Mouse (Mus musculus) c-Kit-positive CD71-positive TER-119-negative erythroid progenitor cells, embryonic 14.5 days (primary cell): ENCODE results near the gene Tspan5.

ENCODE experiments used
- DNase-seq: peaks from one replicate; pipeline ENCODE4 v3.0.0-alpha.2; 2013; ENCODE audit warnings: low read depth

The Tspan5 gene

DNA sequence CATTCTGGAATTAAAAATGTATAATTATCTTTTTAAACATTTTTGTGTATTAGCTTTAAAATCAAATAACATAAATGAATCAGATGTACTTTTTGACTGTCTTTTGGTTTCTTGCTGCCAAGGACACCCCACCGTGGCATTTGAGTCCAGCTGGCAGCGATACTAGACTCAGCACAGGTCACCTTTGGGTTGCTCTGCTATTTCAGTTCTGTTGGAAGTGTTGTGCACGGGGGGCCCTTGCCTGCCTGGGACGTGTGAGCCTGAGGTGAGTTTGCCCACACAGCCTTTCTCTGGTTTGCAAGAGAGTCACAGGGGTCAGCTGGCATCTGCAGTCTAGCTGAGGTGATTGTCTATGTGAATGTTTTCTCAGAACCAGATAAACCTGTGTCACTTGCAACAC is 65.8 kb downstream of the Tspan5 start:
- DNase-seq, result no peak

- DNase-seq, result no peak
Observed at GRCm38 (mm10) chr3:138809509-138809908, 67.5 kb downstream of the Tspan5 start.

DNA sequence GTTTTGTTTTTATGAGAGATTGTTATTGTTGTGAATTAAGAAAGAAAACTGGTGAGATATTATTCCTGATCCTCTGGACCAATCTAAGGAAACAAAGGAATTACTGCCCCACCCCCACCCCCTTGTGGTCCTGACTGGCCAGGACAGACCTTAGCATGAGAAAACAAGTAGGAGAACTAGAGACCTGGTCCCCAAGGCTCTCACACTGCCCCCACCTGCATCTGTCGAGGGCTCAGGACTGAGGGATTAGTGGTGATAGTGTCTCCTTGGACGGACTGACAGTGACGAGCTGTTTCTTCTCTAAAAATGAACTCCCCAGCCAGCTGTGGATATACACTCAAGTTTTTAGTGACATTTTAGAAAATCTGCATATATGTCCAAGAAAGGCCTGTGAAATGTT is 70.6 kb downstream of the Tspan5 start:
- no peak for DNase-seq

DNA sequence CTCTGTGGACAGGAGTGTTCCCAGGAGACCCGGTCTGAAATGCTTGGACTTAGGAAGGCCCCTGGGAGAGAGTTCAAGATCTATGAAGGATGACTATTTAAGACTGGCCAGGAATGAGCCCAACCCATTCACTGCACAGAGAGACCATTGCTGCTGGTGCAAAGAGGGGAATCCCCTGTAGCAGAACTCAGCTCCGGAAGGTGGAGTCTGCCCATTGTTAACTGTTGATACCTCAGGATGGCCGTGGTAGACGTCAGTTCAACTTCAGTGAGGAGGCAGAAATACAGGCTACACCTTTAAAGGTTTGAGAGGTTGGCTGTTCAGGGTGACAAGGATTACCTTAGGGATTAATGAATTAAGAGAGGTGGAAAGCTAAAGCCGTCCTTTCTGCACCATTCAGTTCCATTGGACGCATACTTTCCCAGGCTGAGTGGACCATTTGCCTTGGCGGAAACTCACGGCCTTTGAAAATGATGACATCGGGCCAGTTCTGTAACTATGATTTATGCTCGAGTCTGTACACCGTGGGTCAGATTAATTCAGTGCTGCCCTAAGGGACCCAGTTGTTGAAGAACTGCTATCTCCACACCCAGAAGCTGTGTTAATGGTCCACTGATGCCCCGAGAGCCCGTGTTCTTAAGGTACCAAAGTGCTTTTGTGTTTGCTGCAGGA is 71.3 kb downstream of the Tspan5 start:
- no peak for DNase-seq

GRCm38 (mm10) chr3:138814457-138814856 is 72.5 kb downstream of the Tspan5 start:
- no peak for DNase-seq

DNA sequence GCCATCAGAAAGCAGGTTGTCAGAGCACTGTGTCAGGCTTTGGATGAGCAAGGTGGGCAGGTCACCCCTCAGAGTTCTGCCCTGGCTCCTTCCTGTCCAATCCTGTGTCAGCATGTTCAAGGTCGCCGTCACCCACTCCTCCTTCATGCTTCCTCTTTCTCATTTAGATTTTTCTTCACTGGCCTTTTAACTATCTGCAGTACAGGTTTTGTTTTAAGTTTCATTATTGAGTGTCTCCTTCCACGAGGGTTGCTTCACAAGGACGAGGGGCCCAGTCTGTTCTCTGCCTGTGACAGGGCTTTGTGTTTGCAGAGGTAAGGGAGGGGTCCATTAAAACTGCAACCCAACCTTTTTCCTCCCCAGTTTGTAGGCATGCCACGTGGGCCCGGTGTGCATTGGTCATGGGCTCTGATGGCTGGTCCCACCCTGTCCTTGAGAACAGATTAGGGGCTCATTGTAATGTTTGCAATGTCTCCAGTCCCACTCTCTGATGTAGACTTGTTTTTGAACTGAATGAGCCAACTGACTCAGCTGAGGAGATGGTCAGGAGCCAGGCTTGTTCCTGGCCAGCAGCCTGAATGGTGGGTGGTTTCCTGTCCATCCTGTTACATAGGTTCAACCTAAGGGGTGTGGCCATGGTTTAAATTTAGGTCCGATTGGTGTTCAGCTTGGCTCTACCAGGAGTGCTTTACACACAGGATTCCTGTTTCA is 73.3 kb downstream of the Tspan5 start:
- DNase-seq, result no peak

DNA sequence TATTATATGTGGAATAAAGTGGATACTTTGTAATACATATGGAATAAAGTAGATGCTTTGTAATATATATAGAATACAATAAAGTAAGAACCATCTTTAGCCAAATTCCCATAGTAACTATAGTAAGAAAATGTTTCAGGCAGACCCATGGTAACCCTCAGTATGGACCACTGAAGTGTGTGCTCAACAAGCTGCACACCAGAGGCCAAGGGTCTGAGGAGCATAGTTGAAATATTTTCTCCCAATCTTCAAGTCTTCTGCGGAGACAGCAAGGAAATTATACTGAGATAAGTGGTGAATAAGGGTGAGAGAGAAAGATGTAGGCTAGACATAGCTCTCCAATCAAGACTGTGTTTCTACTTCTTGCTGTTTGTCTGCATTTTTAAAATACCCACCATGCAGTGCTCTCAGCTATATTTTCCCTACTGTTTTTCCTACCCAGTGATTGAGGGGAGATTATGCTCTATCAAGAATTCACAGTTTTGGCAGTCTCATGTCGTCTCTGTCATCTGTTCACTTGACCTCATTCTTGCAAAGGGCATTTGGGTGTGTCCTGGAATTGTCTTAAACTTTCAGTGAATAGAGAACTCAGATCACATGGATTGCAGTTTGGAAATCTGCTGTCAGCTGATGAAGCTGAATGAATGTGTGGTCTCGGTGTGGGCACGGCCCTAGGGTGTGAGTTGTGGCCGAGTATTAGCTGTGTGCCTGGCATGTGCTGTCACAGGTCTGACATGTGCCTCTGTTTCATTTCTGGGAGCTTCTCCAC is 75.1 kb downstream of the Tspan5 start:
- DNase-seq, result no peak

GRCm38 (mm10) chr3:138819862-138820261 is 77.9 kb downstream of the Tspan5 start:
- DNase-seq, result no peak

- no peak for DNase-seq
Observed at GRCm38 (mm10) chr3:138820296-138820695, 78.3 kb downstream of the Tspan5 start.

- DNase-seq, result no peak
Observed at GRCm38 (mm10) chr3:138821886-138822445, 80.0 kb downstream of the Tspan5 start.

DNA sequence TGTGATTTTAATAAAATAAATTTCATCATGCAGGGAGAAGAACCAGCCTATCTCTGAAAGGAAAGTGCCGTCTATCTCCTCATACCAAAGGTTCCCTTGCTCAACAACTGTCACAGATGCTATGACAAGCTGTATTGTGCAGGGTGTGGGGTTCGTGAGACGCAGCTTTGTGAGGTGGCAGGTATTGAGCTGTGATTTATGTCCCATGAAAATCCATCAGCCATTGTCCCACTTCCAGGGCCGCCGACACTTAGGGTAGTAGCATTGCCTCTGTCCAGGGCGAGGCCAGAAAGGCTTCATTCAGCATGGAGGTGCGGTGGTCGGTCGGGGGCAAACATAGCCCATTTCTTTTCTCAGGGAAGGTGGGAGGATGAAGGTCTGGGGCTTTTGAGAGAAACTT is 81.9 kb downstream of the Tspan5 start:
- no peak for DNase-seq

- DNase-seq, result no peak
Observed at GRCm38 (mm10) chr3:138825296-138825695, 83.3 kb downstream of the Tspan5 start.

DNA sequence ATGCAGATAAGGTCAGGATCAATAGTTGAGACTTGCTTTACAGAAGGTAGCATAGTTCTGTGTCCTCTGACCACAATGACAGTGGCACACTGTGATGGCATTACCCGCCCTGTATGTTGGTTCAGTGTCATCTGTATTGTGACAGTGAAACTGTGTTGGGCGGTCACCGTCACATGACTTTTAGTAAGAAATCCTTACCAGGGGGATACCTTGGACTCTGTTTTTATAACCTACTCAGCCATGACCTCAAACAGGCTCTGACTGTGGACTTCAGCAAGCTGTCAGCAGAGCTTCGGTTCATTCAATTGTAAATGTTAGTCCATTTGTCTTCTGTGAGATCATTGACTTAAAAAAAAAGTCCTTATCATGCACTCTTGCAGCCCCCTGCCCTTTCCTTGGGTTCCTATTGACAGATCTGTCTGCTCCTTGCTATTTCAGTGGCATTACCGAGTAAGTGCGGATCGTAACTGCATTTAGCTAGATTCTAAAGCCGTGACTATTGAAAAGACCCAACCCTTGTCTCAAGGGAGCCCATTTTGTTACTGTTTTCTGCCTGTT is 84.3 kb downstream of the Tspan5 start:
- DNase-seq, result no peak

DNA sequence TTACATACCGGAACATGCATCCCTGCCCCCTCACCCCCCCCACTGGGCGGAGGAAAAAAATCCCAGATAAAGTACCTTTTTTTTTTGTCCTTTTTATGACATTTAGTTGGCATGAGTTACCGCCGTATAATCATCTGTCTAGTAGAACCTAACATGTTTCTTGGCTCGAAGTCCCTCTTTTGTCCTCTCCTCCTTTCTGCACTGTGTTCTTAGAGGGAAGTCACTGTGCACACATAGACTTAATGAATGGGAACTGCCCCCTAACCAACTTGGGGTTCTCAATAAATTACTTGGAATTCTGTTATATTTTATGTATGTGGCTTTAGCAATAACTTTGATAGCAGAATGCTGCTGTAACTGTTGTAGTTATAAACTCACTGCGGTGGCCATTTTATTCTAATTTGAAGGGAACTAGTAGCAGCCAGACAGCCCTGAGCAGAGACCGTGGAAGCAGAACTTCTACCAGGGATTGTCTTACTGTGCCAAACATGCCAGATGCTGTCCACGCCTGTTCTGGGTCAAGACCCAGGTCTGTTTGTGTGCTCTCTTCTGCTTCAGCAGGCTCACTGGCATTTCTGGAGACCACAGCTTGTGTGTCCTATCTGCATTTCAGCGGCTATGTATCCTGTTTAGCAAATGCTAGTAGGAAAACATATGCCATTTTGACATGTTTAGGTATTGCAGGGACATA is 91.0 kb downstream of the Tspan5 start:
- DNase-seq, result no peak

DNA sequence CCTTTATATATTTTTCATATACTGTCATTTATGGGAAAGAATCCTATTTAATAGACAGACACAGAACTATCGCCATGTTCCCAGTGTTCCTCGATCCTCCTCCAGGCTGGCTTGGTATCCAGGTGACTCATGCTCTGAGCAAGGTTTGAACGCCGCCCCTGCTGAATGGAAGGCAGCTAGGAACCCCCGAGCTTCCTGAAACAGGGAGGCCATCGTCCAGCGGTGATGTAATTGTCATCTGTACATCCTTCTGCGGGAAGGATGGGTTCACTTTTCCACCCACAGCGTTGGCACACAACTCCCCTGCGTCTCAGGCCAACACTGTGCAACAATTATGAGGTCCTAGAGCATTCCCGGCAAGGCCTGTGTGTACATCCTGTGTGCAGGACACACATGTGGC is 92.2 kb downstream of the Tspan5 start:
- DNase-seq, result no peak

DNA sequence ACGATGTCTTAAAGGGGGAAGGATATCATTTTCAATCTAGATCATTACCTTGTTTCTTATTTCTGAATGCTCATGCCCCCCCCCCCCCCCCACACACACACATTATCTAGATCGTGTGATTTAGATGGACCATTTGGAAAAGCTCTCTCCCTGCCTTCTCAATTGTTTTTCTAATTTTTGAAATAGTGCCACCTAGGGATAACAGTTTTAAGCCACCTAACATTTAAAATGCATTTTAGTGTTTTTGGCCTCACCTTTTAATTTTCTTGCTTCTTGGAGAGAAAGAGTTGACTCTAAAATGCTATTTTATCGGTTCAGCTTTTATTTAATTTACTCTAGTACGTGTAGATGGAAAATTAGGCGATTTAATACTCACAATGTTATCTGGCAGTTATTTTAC is 94.9 kb downstream of the Tspan5 start:
- no peak for DNase-seq

GRCm38 (mm10) chr3:138837651-138838050 is 95.7 kb downstream of the Tspan5 start:
- DNase-seq, result no peak

GRCm38 (mm10) chr3:138839656-138840055 is 97.7 kb downstream of the Tspan5 start:
- no peak for DNase-seq

DNA sequence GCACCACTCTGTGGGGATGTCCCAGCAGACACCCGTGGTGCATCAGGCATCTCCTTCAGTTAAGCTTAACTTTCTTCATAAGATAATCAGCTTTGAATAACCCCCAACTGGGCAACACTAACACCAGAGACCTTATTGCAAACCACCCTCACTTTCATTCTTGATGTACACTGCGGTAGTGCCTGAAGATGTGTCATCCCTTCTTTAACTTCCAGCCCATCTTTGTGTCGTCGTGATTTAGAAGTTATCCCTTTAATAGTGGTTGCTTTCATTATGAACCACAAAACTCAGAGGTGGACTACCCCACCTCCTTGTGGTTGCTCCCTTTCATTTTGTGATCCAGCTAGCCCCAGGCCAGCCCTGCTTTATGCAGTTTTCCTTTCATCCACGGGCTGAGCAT is 99.3 kb downstream of the Tspan5 start:
- no peak for DNase-seq

DNA sequence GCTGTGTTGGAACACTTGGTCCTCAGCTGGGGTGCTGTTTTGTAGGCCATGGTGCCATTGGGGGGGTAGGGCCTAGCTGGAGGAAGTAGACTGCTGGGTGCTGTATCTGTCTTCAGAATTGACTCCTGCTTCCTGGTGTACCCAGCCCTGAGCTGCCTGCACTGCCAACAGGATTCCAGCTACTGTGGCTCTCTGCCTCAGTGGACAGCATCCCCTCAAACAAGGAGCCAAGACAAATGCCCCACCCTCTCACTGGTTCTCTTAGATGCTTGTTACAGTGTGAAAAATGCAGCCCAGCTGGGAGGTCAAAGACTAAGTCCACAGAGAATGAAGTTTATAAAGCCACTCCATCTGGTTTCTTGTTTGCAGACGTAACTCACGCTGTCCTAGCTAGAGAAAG is 101.2 kb downstream of the Tspan5 start:
- DNase-seq, result no peak

- no peak for DNase-seq
Observed at GRCm38 (mm10) chr3:138843641-138844040, 101.6 kb downstream of the Tspan5 start.

GRCm38 (mm10) chr3:138845820-138846219 is 103.8 kb downstream of the Tspan5 start:
- DNase-seq, result no peak
